Mouse (Mus musculus): ENCODE results near the gene Lcp1.

Lcp1 gene

GRCm38 (mm10) chr14:75177400-75177799 is 46.5 kb downstream of the Lcp1 start:
- no peak for DNase-seq

GRCm38 (mm10) chr14:75178384-75178793 is 47.5 kb downstream of the Lcp1 start:
- peak; percentile 62 to 78 for DNase-seq

GRCm38 (mm10) chr14:75178801-75179211 is 47.9 kb downstream of the Lcp1 start:
- DNase-seq = peak in 1 of 2 experiments; percentile 62

DNA sequence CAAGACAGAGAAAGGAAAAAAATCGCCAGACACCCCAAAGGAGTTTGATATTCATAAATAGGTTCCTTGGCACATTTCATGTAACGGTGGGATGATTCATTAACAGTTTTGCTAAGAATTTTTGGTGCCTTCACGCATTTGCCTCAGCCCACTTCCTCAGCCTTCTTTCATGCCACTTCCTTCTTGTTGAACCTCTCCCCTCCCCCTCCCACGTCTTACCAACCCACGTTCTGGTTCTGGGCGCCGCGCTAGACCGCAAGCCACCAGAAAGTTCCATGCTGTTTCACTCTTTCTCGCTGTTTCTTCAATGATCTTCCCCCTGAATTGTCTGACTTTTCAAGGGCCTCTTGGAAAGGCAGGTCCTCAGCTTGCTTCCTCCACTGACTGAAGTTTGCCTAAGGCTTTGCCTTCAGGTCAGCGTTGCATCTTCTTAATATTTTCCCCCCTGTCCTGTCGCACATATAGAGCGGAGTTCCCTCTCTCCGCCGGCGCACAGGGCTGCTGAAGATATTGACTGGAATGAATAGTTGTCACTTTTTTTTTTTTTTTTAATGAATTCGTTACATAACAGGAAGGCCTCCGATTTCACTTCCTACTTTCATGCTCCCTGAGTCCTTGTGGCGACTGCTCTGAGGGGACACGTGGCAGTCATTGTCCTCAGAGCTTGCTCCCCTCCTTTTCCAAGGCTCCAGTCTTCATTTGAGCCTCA is 48.5 kb downstream of the Lcp1 start:
- peak; percentile 63 to 80 for DNase-seq

GRCm38 (mm10) chr14:75180551-75180978 is 49.7 kb downstream of the Lcp1 start:
- DNase-seq = peak in 1 of 2 experiments; percentile 26

- no peak for DNase-seq
Measured at GRCm38 (mm10) chr14:75181062-75181935, 50.4 kb downstream of the Lcp1 start.

DNA sequence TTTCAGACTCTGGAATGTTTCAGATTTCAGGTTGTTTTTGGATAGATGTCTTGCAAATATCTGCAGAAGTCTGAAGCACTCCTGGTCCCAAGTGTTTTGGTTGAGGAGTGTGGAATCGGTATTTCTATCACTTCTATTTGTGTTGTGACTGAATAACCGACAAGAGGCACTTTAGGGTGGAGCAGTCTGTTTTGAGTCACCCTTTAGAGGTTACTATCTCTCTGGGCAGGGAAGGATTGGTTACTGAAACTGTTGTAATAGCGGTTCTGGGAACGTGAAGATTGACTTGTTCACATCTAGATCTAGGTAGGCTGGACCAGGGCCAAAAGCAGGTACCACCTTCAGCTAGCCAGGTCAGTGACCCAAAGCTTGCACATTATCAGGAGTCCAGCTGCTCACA is 51.5 kb downstream of the Lcp1 start:
- no peak for DNase-seq

- no peak for DNase-seq
Measured at GRCm38 (mm10) chr14:75182831-75183230, 51.9 kb downstream of the Lcp1 start.

GRCm38 (mm10) chr14:75184069-75184790 is 53.3 kb downstream of the Lcp1 start:
- no peak for DNase-seq

DNA sequence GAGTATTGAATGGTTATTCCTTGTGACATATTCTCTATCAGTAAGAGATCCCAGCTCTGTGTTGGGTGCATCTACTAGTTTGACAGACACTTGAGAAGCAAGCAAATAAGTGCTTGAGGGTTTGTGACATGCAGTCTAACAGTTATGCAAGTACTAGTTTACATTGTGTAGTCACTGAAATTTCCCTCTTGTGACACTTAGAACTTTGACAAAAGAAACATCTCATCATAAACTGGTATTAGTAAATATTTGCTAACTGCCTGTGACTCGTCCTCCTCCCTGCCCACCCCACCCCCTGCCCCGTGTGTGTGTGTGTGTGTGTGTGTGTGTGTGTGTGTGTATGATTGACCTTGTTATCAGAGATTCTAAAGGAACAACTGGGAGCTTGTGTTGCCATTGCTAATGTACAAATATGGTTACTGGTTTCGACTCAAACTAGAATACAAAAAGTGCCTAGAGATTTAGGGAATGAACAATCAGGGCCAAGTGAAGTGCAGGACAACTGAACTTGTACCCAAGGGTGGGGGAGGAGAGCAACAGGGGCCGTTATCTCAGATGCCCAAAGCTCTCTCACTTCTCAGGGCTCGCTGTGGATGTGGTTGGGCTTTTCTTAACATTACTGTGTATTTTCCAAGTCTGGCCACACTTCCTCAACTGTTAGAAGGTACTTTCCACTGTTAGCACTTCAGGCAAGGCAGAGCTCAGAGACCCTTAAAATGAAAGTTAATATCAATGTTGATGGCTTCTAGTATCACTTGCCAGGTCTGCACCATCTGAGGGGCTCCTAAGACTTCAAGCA is 55.1 kb downstream of the Lcp1 start:
- DNase-seq = no peak

DNA sequence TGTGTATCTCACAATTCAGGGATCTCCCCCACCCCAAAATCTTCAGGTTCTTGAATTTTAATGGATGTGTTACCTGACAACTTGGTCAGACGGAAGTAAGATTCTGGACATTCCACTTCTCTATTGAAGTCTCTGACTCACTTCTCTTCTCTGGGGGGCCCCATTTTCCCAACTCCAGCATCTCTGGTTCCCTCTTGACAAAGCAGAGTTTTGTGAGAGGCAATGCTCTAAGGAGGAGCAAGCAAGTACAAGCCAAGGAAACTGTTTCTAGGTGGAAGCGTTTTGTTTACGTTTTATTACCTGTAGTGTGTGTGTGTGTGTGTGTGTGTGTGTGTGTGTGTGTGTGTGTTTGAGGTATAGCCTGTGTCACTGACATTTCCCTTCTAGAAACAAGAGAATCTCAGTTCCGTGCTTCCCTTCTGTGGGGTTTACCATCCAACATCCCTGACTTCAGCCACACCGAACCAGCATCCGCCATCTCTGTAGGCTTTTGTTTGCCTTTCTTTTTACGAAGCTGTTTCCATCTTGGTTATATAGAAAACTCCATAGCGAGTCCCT is 56.0 kb downstream of the Lcp1 start:
- DNase-seq = no peak

DNA sequence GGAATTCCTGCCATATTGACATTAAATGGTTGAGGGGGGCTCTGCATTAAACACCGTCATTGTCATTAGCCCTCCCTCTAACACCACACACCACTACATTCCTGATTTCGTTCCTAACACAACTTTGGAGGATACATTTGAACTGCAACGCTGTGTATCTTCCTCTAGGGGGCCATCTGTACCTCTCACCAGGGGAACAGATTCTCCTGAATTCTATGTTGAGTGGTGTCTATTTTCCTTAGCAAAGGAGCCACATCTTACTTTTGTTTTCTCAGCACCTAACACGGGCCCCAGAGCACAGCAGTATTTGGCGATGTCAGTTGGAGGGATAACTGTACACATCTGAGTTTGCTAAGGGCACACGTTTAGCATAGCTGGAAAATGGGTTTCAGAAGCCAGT is 57.6 kb downstream of the Lcp1 start:
- DNase-seq = no peak

DNA sequence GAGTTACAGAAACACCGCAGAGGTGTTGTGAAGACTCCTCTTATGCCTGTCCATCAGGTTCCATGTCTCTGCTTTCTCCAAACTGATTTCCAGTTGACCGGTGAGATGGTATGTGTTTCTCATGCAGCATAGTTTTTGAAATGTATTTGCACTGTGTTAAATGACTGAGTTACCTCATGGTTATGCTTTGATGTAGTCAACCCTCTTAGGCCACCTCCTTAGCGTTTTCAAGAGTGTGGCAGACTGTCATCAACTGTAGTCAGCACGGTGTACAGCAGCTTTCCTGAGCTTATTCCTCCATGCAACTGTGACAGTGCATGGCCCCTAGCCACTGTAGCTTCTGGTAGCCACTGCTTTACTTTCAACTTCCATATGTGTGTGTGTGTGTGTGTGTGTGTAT is 58.1 kb downstream of the Lcp1 start:
- no peak for DNase-seq

- no peak for DNase-seq
Measured at GRCm38 (mm10) chr14:75190683-75191082, 59.8 kb downstream of the Lcp1 start.

- DNase-seq = no peak
Measured at GRCm38 (mm10) chr14:75192427-75192826, 61.5 kb downstream of the Lcp1 start.

GRCm38 (mm10) chr14:75192858-75193257 is 62.0 kb downstream of the Lcp1 start:
- no peak for DNase-seq

DNA sequence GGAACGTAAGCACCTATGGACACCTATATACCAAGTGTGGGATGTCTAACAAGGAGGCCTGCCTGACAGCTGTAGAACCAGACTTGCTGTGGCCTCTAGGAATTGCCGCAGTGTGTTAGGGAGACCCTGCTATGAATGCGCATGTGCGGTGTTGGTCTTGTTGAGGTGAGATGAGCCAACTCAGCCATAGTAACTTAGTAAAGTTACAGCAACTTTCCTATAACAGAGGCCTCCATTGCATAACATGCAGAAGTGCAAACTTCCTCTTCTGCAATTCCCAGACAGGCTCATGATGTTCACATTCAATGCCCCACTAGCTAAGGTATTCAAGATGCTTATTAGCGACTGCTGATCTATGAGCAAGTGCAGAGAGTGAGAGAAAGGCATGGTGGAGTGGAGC is 64.6 kb downstream of the Lcp1 start:
- DNase-seq = no peak

GRCm38 (mm10) chr14:75197027-75197426 is 66.1 kb downstream of the Lcp1 start:
- DNase-seq = peak in 1 of 2 experiments; percentile 20

DNA sequence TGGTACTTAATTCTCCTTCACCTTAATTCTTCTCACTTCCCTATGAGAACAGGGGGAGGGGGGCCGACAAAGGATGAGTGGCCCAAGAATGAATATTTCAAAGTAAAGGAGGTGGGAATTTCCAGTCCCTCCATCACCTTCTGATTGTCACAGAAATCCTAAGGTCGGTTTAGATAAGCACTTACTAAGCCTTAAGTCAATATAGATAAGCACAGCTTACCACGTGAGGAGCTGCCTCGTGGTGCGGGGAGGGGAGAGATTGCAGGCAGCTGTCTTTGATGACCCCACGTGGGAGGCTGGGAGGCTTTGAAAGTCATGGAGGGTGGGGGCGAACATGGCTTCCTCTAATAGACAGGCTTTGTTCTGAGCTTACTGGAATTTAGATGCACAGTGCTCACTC is 66.8 kb downstream of the Lcp1 start:
- DNase-seq = no peak

DNA sequence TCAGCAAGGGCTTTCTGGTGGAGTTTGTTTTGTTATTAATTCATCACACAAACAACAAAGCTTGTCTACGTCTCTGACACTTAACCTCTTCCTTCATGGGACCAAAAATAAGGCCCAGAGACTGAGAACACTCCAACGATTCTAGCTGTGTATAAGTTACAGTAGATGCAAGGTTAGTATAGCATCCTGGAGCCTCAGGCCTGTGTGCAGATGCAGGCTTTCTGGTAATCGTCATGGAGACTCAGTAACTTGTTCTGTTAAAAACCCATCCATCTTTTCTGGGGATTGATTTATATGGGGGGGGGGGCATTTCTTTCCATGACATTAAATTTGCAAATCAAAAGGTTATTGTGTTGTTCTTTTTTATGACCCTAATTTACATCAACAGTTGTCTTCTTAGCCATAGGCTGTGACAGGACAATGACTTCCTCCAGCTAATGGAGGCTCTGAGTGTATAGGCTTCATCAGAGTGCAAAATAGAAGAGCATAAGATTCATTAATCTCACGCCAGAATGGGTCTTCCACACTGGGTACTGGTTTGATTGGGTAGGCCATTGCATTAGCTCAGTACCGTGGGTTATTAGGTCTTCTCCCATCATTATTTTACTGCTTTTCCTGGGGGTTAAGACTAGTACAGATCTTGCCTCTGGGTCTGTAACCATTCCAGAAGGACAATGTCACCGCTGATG is 74.6 kb downstream of the Lcp1 start:
- no peak for DNase-seq

DNA sequence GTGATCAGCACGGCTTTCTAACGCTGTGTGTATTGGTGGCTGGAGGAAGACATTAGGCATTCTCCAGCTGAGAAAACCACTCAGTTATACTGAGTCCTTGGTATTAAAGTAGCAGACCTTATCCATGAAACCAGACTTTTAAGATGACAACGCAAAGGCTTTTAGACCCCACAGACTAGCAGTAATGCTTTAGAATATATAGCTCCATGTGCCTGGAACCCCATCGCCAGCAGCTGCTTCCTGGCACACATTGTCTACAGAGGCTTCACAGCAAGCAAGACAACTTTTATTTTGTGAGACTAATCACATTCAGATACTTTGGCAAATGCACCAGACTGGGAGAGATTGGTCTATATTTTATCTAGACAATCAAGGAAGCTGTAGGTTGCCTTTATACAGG is 75.4 kb downstream of the Lcp1 start:
- DNase-seq = no peak

Data from thymus, adult 18-20 months (tissue).